Mouse (Mus musculus): ENCODE measurements at regions not wholly inside any gene's neighbourhood (a gene's known extent, or its start where the extent isn't known, plus 50 kb on each side); places are given as distances from the start of the nearest gene placed in this dataset.

- Histone ChIP-seq H3K9ac (no peak overlapping the region), H3K27ac (no peak overlapping the region), H3K4me3 (no peak overlapping the region), H3K27me3 (no peaks in the 10 kb centered on the region), H3K4me2 (replicated peaks) (no peak overlapping the region), H3K4me1 (no peaks in the 10 kb centered on the region), H3K9me3 (replicated peaks) (no peaks in the 10 kb centered on the region), H3K36me3 (no peaks in the 10 kb centered on the region)
- no peak for ATAC-seq (ENCODE audit: low FRiP score)
- WGBS: 88% methylated on average over 2 of the region's 2 CpGs
Observed at GRCm38 (mm10) chr15:65532241-65532640, 517.5 kb upstream of the Gm21961 start.

- 93% methylated on average over 1 of the region's 1 CpGs for WGBS
- Histone ChIP-seq H3K27me3 (no peaks in the 10 kb centered on the region), H3K4me1 (no peaks in the 10 kb centered on the region), H3K9ac (no peak overlapping the region), H3K9me3 (replicated peaks) (no peaks in the 10 kb centered on the region), H3K4me2 (replicated peaks) (no peak overlapping the region), H3K36me3 (no peaks in the 10 kb centered on the region), H3K4me3 (no peak overlapping the region), H3K27ac (no peak overlapping the region)
- ATAC-seq (ENCODE audit: low FRiP score): no peak
Observed at GRCm38 (mm10) chr15:65502656-65503055, 488.0 kb upstream of the Gm21961 start.

DNA sequence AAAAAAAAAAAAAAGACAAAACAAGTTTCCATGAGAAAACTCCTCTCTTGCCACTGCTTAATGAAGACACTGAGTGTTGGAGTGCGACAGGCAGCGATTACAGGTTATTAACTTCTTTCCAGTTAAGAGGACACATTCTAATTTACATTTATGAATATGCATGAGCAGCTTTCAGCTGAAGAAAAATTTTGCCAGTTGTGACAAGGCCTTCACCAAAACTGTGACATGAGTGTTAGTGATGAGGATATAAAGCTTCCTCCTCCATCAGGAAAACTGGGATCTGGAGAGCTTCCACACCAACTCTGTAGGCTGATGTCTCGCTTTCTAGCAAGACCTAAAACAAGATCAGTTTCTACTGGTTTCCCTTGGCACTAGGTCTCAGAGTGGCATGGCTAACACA lies 464.2 kb upstream of the Gm21961 start:
- H3K27ac ChIP-seq: no peak overlapping the region
- no peaks in the 10 kb centered on the region for H3K36me3 ChIP-seq
- no peak overlapping the region for H3K4me2 ChIP-seq (replicated peaks)
- H3K4me1 ChIP-seq: no peaks in the 10 kb centered on the region
- no peak for ATAC-seq (ENCODE audit: low FRiP score)
- no peaks in the 10 kb centered on the region for H3K9me3 ChIP-seq (replicated peaks)
- WGBS: 71% methylated on average over 3 of the region's 3 CpGs
- H3K4me3 ChIP-seq: no peak overlapping the region
- H3K27me3 ChIP-seq: no peaks in the 10 kb centered on the region
- H3K9ac ChIP-seq: no peak overlapping the region

DNA sequence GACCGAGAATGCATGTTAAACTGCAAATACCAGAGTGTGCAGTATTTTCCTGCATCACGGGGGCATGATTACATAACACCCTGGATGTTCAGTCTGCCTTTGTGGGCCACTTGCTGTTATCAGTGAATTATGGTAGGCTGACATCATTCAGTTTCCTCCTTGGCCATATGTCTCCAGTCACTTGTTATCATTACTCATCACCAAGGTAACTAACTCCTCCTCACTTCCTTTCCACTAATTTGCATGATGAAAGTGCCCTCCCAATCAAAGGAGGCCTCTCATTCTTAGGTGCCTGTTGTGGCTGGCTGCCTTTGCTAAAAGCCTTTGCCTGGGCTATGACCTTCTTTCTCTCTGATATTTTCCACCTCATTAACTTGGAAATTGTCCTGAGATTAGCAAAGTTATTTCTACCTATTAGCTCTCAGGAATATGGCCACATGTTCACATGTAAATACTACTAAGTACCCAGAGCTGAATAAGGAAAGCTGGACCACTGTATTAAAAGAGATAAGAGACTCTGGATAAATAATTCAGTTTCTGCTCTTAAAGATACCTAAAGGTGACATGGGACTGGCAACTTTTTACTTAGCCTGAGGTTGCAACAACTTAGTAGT lies 440.6 kb upstream of the Gm21961 start:
- 60% methylated on average over 2 of the region's 2 CpGs for WGBS
- H3K4me3 ChIP-seq: no peak overlapping the region

GRCm38 (mm10) chr15:65452258-65453028 lies 437.7 kb upstream of the Gm21961 start:
- WGBS: 82% methylated on average over 4 of the region's 4 CpGs
- Histone ChIP-seq H3K9me3 (replicated peaks) (no peaks in the 10 kb centered on the region), H3K36me3 (no peaks in the 10 kb centered on the region), H3K27me3 (no peaks in the 10 kb centered on the region), H3K4me3 (no peak overlapping the region), H3K4me2 (replicated peaks) (no peak overlapping the region), H3K4me1 (0 out of 2 replicates have a peak, but pooled peaks cover 4% of the 10 kb centered on the region), H3K9ac (no peak overlapping the region), H3K27ac (no peak overlapping the region)
- ATAC-seq (ENCODE audit: low FRiP score): no peak

More for the DNA sequence above, 440.6 kb upstream of the Gm21961 start:
- Histone ChIP-seq H3K4me2 (replicated peaks) (no peak overlapping the region), H3K27ac (no peak overlapping the region), H3K27me3 (no peaks in the 10 kb centered on the region), H3K4me1 (0 out of 2 replicates have a peak, but pooled peaks cover 4% of the 10 kb centered on the region), H3K9me3 (replicated peaks) (no peaks in the 10 kb centered on the region), H3K9ac (no peak overlapping the region), H3K36me3 (no peaks in the 10 kb centered on the region)
- ATAC-seq (ENCODE audit: low FRiP score): peak; percentile 72

GRCm38 (mm10) chr15:65419736-65420135 lies 405.0 kb upstream of the Gm21961 start:
- ATAC-seq (ENCODE audit: low FRiP score): no peak
- Histone ChIP-seq H3K9me3 (replicated peaks) (no peaks in the 10 kb centered on the region), H3K36me3 (no peaks in the 10 kb centered on the region), H3K4me2 (replicated peaks) (no peak overlapping the region), H3K4me1 (no peaks in the 10 kb centered on the region), H3K27ac (no peak overlapping the region), H3K4me3 (no peak overlapping the region), H3K27me3 (no peaks in the 10 kb centered on the region), H3K9ac (no peak overlapping the region)
- 89% methylated on average over 3 of the region's 3 CpGs for WGBS

Measured in hindbrain, embryonic 12.5 days (tissue).